Mouse (Mus musculus) retina, postnatal 7 days (tissue): ENCODE data around the gene Fgfr2.

Experiments
- DNase-seq: peaks from one replicate; pipeline ENCODE4 v3.0.0-alpha.2; 2012; ENCODE audit warnings: low read depth, low spot score

Gene Fgfr2

GRCm38 (mm10) chr7:132088606-132089005 is 1034.5 kb downstream of the Fgfr2 start:
- DNase-seq, result no peak

GRCm38 (mm10) chr7:132088181-132088580 is 1035.0 kb downstream of the Fgfr2 start:
- DNase-seq, result no peak

- DNase-seq, result no peak
Observed at GRCm38 (mm10) chr7:132075825-132076224, 1047.3 kb downstream of the Fgfr2 start.

- DNase-seq, result no peak
Observed at GRCm38 (mm10) chr7:132074503-132074902, 1048.6 kb downstream of the Fgfr2 start.

- no peak for DNase-seq
Observed at GRCm38 (mm10) chr7:132070877-132071625, 1052.1 kb downstream of the Fgfr2 start.

GRCm38 (mm10) chr7:132067951-132068350 is 1055.2 kb downstream of the Fgfr2 start:
- no peak for DNase-seq

- DNase-seq, result no peak
Observed at GRCm38 (mm10) chr7:132067511-132067910, 1055.6 kb downstream of the Fgfr2 start.

GRCm38 (mm10) chr7:132060116-132060515 is 1063.0 kb downstream of the Fgfr2 start:
- no peak for DNase-seq

DNA sequence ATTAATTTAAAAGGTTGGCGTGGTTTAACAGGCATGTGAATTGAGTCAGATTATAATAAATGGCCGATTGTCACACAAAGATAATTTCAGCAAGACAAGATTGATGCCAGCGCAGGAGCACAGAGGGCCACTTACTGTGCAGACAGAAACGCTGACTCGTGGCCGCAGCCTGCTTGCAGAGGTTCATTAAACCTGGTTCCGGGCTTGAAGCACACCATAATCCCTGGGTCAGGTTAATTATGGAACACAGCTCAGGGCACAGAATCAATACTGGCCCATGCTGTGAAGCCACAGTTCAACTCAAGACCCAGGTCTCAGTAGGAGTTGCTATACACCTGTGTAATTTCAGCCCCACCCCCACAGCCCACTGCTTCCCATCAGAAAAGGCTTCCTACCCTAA is 1066.6 kb downstream of the Fgfr2 start:
- DNase-seq, result no peak

GRCm38 (mm10) chr7:132046662-132047061 is 1076.5 kb downstream of the Fgfr2 start:
- DNase-seq, result no peak

GRCm38 (mm10) chr7:132031940-132032531 is 1091.1 kb downstream of the Fgfr2 start:
- DNase-seq, result no peak

DNA sequence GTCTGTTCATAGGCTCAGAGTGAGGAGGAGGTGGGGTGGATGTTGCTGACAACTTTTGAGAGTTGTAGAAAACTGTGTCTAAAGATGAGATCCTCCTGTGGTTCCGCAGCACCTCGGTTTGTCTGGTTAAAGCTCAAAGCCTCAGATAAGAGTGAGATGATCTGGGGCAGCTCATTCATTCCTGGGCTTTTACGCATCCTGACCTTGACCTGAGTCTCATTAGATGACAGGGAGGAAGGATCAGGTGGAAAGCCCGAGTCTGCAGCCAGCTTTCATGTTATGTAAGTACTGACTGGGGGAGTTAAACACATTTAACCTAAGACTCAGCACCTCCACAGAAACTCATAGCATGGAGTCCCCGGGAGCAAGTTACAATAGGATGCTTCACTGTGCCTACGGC is 1096.5 kb downstream of the Fgfr2 start:
- DNase-seq, result no peak

DNA sequence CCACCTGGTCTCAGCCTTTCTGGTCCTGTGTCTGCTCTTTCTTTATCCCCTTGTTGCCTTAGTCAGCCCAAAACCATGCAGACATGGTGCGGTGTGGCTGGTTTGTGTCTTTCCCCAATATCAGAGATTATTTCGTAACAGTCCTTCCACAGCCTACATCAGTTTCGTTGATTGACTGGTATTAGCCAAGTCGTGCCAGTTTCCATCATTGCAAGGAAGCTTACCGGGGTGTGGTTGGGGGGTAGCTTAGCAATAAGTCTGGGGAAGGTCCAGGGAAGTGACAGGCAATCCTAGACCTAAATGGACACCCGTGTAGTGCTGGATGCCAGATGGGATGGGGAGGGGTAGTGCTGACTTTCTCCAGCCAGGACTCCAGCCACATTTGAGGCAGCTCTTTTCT is 1097.6 kb downstream of the Fgfr2 start:
- DNase-seq, result no peak

DNA sequence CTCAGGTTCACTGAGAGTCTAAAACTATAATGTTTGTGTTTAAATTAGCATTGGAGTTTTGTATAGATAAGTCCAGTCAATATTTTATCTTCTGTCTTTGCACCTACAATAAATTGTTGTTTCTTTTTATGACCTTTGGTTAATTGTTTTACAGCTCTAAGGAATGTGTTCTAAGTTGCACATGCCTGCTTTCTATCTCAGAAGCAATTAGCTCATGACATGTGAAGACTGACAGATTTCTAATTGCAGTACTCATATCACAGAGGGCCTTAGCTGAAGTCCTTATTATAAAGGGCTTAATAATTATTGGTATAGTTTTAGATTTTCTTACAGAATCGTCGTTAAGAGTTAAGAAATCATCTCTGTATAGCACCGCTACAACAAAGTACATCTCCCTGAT is 1107.2 kb downstream of the Fgfr2 start:
- no peak for DNase-seq

GRCm38 (mm10) chr7:132015193-132015592 is 1108.0 kb downstream of the Fgfr2 start:
- no peak for DNase-seq

GRCm38 (mm10) chr7:132013970-132014369 is 1109.2 kb downstream of the Fgfr2 start:
- no peak for DNase-seq

- DNase-seq, result no peak
Observed at GRCm38 (mm10) chr7:132012969-132013679, 1110.0 kb downstream of the Fgfr2 start.

- no peak for DNase-seq
Observed at GRCm38 (mm10) chr7:132009002-132009401, 1114.1 kb downstream of the Fgfr2 start.

DNA sequence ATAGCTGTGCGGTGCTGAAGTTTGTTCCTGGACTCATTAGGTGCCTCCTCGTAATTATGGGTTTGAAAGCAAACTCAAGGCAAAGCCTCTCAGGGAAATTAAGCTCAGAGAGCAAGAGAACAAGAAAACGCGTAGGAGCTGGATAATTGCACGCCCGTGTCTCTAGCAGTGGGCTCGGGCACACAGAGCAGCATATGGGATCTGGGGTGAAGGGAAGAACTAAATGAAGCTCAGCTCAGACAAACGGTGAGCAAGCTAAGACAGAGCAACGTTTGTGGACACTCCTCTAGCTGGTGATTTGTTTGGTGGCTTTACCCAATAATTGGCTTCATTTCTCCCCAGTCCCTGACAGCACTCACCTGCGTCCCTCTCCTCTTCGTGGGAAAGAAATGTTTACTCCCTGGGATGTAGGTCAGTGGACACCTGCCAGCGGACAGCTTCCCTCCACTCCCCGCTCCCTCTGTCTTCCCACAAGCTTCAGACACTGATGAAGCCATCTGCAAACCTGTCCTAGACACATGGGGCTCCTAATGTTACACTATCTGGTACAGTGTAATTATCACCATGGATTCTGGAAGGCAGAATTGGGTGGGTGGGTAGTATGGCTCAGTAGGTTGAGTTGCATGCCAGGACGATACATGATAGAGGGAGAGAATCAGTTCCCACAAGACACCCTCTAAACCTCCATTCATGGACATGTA is 1117.0 kb downstream of the Fgfr2 start:
- DNase-seq, result no peak

DNA sequence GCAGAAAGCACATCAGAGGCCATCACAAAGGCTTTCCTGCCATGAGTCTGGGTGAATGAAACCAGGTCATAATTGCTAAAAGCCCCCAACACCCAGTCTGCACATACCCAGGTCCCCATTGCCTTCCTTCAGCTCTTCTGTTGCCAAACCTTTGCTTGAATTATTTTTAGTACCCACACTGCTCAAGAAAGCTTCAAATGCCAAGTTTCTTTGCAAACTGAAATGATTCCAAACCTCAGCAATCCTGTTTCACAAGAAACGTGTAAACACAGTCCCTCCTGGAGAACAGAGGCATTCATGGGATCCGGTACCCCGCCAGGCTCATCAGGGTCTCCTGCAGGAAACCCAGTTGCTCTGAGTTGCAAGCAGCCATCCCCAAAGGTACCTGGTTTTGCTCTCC is 1130.3 kb downstream of the Fgfr2 start:
- no peak for DNase-seq

GRCm38 (mm10) chr7:131992226-131992625 is 1130.9 kb downstream of the Fgfr2 start:
- no peak for DNase-seq

GRCm38 (mm10) chr7:131989056-131989455 is 1134.1 kb downstream of the Fgfr2 start:
- no peak for DNase-seq
